Mouse (Mus musculus): ENCODE data around the gene Mxra7. TPM values are rescaled to one million over a fixed set of nuclear protein-coding genes. Genes with fewer than 3 reads are reported as not detected.

Gene Mxra7
- polyA plus RNA-seq, 1 experiment from 2014 or later: 33.6 TPM

DNA sequence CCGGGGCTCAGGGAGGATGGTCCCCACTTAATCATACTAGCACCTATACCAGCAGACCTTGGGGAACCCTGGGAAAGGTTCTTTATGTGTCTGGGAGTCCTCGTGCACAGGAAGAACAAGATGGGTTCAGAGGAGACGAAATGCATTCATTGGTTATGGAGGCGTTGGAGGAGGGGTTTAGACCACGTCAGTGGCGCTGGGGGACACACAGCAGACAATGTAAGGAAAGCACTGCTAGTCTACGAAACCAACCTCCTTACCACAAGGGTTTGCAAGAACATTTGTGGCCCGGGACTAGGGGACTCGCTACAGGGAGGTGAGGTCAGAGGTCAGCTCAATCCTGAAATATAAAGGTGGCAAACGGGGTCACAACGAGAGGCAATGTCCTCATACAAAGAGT, 17.3 kb downstream of the Mxra7 start:
- 87% methylated on average over 11 of the region's 11 CpGs for WGBS
- ATAC-seq: no peak
- peaks cover 18% of the 10 kb centered on the region for H3K36me3 ChIP-seq (ENCODE audit: control insufficient read depth, insufficient read depth)
- no peak overlapping the region for H3K4me3 ChIP-seq (ENCODE audit: low read depth, low read length)
- H3K27ac ChIP-seq (ENCODE audit: low read depth, low read length): no peak overlapping the region
- no peak overlapping the region for H3K9ac ChIP-seq (ENCODE audit: low read depth, low read length)
- no peaks in the 10 kb centered on the region for H3K9me3 ChIP-seq (ENCODE audit: control insufficient read depth)
- TF ChIP-seq CTCF (IDR thresholded peaks at IDR 0.05; ENCODE audit: low read depth): no peak
- no peak overlapping the region for H3K4me2 ChIP-seq (replicated peaks; ENCODE audit: low read depth)
- H3K4me1 ChIP-seq (replicated peaks; ENCODE audit: control insufficient read depth, insufficient read depth, low read length): peaks cover 8% of the 10 kb centered on the region; the same call in 1 of the 2 replicates
- no peaks in the 10 kb centered on the region for H3K27me3 ChIP-seq (replicated peaks; ENCODE audit: control insufficient read depth, insufficient read depth, low read length)

DNA sequence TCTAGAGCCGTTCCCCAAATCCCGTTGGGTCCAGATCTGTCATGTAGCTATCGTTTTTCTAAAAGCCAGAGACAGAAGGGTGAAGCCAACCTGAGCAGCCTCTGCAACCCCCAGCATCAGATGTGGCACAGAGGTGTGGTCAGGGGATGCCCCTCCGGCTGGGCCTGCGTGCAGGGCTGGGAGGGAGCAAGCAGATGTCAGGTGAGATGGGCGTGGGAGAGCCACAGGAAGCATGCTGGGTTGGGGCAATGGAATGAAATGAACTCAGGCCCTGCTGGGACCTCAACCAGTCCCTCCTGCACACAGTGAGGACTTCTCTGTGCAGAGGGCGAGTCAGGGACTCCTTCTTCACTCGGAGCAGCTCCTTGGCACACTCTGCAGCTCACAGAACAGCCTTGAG, 18.3 kb downstream of the Mxra7 start:
- no peak overlapping the region for H3K4me3 ChIP-seq (ENCODE audit: low read depth, low read length)
- H3K27ac ChIP-seq (ENCODE audit: low read depth, low read length): no peak overlapping the region
- 81% methylated on average over 8 of the region's 8 CpGs for WGBS
- no peak overlapping the region for H3K4me2 ChIP-seq (replicated peaks; ENCODE audit: low read depth)
- peaks cover 18% of the 10 kb centered on the region for H3K36me3 ChIP-seq (ENCODE audit: control insufficient read depth, insufficient read depth)
- H3K9ac ChIP-seq (ENCODE audit: low read depth, low read length): no peak overlapping the region
- no peaks in the 10 kb centered on the region for H3K27me3 ChIP-seq (replicated peaks; ENCODE audit: control insufficient read depth, insufficient read depth, low read length)
- no peak for ATAC-seq
- 0 out of 2 replicates have a peak, but pooled peaks cover 4% of the 10 kb centered on the region for H3K4me1 ChIP-seq (replicated peaks; ENCODE audit: control insufficient read depth, insufficient read depth, low read length)
- no peak for TF ChIP-seq CTCF (IDR thresholded peaks at IDR 0.05; ENCODE audit: low read depth)
- H3K9me3 ChIP-seq (ENCODE audit: control insufficient read depth): no peaks in the 10 kb centered on the region

DNA sequence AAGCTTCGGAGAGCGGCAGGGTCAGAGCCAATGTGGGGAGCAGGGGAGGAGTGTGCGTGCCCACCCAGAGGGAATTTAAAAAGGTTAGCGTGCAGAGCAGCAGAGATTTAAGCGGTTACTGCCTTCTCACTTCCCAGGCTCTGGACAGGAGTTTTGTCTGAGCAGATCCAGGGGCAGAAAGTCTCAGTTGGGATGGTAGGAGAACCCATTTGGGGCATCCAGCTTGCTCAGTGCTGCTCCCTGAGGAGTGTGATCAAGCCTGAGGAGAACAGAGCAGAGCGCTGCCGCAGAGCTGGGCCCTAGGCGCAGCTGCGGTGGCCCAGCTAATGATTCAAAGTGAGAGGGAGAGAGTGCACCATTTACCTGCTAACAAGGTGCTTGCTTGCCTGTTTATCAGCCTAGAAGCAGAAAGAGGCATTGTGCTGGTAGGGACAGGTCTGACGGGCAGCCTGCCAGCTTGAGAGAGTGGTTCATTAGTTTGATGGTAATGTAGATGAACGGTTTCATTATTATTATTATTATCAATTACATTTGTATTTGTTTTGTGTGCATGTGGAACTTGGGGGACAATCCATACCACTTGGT, 18.9 kb downstream of the Mxra7 start:
- Histone ChIP-seq H3K4me3 (ENCODE audit: low read depth, low read length) (no peak overlapping the region), H3K4me1 (replicated peaks; ENCODE audit: control insufficient read depth, insufficient read depth, low read length) (0 out of 2 replicates have a peak, but pooled peaks cover under 1% of the 10 kb centered on the region), H3K9ac (ENCODE audit: low read depth, low read length) (no peak overlapping the region), H3K27me3 (replicated peaks; ENCODE audit: control insufficient read depth, insufficient read depth, low read length) (no peaks in the 10 kb centered on the region), H3K9me3 (ENCODE audit: control insufficient read depth) (no peaks in the 10 kb centered on the region), H3K27ac (ENCODE audit: low read depth, low read length) (no peak overlapping the region), H3K36me3 (ENCODE audit: control insufficient read depth, insufficient read depth) (peaks cover 18% of the 10 kb centered on the region), H3K4me2 (replicated peaks; ENCODE audit: low read depth) (no peak overlapping the region)
- no peak for ATAC-seq
- no peak for TF ChIP-seq CTCF (IDR thresholded peaks at IDR 0.05; ENCODE audit: low read depth)
- WGBS: 91% methylated on average over 11 of the region's 11 CpGs

DNA sequence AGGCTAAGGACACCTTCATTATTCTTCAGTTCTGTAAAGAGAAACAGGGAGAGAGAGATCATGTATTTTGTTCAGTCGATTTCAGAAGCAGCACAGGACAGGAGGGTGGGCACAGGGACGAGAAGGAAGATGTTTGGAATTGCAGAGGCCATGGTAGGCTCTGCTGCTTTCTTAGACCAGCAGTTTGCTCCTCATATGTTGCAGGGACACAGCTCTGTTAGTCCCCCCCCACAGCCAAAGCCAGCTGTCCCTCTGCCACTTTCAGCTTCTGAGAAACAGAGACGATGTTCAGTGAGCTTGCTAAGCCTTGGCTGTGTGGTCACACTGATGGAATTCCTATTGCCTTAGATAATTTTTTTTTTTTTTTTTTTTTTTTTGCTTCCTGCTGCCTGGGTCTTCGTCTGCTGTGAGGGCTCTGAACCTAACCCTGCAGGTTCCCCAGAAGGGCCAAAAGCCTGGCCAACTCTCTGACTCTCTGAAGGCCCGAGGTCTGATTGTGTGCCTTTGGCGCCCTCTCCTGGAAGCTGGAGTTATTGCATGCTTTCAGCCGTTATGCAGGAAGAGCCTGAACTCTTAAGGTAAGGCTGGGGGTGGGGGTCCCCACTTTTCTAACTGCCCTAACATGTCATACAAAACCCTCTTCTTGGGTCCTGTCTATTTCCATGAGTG, 19.8 kb downstream of the Mxra7 start:
- Histone ChIP-seq H3K27ac (ENCODE audit: low read depth, low read length) (no peak overlapping the region), H3K4me3 (ENCODE audit: low read depth, low read length) (no peak overlapping the region), H3K4me2 (replicated peaks; ENCODE audit: low read depth) (no peak overlapping the region), H3K36me3 (ENCODE audit: control insufficient read depth, insufficient read depth) (peaks cover 18% of the 10 kb centered on the region), H3K4me1 (replicated peaks; ENCODE audit: control insufficient read depth, insufficient read depth, low read length) (no peaks in the 10 kb centered on the region), H3K27me3 (replicated peaks; ENCODE audit: control insufficient read depth, insufficient read depth, low read length) (no peaks in the 10 kb centered on the region), H3K9me3 (ENCODE audit: control insufficient read depth) (no peaks in the 10 kb centered on the region), H3K9ac (ENCODE audit: low read depth, low read length) (no peak overlapping the region)
- peak; percentile 93 for TF ChIP-seq CTCF (IDR thresholded peaks at IDR 0.05; ENCODE audit: low read depth)
- peak; percentile 63 for ATAC-seq
- WGBS: 17% methylated on average over 7 of the region's 7 CpGs

DNA sequence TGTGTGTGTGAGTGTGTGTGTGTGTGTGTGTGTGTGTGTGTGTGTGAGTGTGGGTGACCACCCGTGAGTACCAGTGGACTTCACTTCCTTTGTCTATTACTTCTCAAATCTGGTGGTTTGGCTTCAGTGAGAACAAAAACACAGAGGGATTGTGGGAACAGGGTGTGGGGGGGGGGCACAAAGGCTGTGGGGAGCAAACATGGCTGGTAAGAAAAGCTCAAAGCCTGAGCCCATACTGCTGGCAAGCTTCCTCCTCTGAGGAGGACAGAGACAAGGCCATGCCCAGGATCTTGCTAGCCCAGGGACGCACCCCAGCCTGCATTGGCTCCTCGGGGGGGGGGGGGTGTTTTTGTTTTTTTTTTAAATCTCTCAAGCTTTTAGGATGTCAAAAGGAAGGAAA, 20.3 kb downstream of the Mxra7 start:
- no peak for TF ChIP-seq CTCF (IDR thresholded peaks at IDR 0.05; ENCODE audit: low read depth)
- H3K4me1 ChIP-seq (replicated peaks; ENCODE audit: control insufficient read depth, insufficient read depth, low read length): no peaks in the 10 kb centered on the region
- no peaks in the 10 kb centered on the region for H3K9me3 ChIP-seq (ENCODE audit: control insufficient read depth)
- peaks cover 18% of the 10 kb centered on the region for H3K36me3 ChIP-seq (ENCODE audit: control insufficient read depth, insufficient read depth)
- no peak overlapping the region for H3K9ac ChIP-seq (ENCODE audit: low read depth, low read length)
- no peak for ATAC-seq
- H3K27me3 ChIP-seq (replicated peaks; ENCODE audit: control insufficient read depth, insufficient read depth, low read length): no peaks in the 10 kb centered on the region
- H3K4me3 ChIP-seq (ENCODE audit: low read depth, low read length): no peak overlapping the region
- no peak overlapping the region for H3K4me2 ChIP-seq (replicated peaks; ENCODE audit: low read depth)
- no peak overlapping the region for H3K27ac ChIP-seq (ENCODE audit: low read depth, low read length)
- 68% methylated on average over 3 of the region's 3 CpGs for WGBS

DNA sequence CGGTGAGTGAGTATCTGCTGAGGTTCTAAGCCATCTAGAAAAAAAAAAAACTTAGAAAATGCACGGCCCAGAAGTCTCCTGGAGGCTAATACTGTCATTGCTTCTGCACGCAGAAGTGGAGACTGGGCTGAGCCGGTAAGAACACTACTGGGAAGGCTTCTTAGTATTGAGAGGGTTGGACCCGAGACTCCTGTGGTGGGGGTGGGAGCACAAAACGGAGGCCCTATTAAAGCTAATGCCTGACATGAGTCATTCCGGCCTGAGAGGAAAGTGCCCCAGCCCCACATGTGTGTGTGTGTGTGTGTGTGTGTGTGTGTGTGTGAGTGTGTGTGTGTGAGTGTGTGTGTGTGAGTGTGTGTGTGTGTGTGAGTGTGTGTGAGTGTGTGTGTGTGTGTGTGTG, 20.7 kb downstream of the Mxra7 start:
- ATAC-seq: no peak
- H3K36me3 ChIP-seq (ENCODE audit: control insufficient read depth, insufficient read depth): peaks cover 18% of the 10 kb centered on the region
- 62% methylated on average over 7 of the region's 7 CpGs for WGBS
- no peaks in the 10 kb centered on the region for H3K4me1 ChIP-seq (replicated peaks; ENCODE audit: control insufficient read depth, insufficient read depth, low read length)
- H3K9me3 ChIP-seq (ENCODE audit: control insufficient read depth): no peaks in the 10 kb centered on the region
- no peak overlapping the region for H3K27ac ChIP-seq (ENCODE audit: low read depth, low read length)
- H3K4me3 ChIP-seq (ENCODE audit: low read depth, low read length): no peak overlapping the region
- TF ChIP-seq CTCF (IDR thresholded peaks at IDR 0.05; ENCODE audit: low read depth): no peak
- no peak overlapping the region for H3K9ac ChIP-seq (ENCODE audit: low read depth, low read length)
- no peaks in the 10 kb centered on the region for H3K27me3 ChIP-seq (replicated peaks; ENCODE audit: control insufficient read depth, insufficient read depth, low read length)
- no peak overlapping the region for H3K4me2 ChIP-seq (replicated peaks; ENCODE audit: low read depth)

All from intestine, postnatal 0 days (tissue).